Comparison of ENCODE assay signal across 10 mouse cellular contexts in the genomic region with DNA sequence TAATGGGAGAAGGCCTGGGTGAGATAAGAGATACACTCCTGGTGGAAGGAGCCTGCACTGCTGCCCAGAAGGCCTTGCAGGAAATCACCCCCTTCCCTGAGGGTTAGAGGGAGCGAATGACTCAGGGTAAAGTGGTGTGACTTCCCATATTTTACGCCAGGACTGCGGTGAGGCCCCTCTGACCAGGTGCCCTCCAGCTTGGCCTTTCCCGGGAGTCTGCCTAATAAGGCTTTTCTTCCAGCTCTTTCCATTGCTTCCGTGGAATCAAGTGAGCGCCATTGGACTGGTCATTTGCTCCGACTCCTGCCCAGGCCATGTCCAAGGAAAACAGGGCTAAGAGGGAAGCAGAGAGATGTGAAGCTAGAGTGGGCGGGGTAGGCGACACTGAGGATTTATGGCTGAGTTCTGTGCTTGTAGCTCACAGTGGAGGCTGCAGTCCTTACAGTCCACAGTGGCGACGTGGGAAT. TPM values are rescaled to one million over a fixed set of nuclear protein-coding genes. Genes with fewer than 3 reads are reported as not detected.
DNase-seq lines count a peak whose midpoint lies in the region; ATAC-seq and TF ChIP-seq lines count a peak whose summit lies in the region.
"Had no signal": no experiment of that assay in that cellular context is flagged by ENCODE, and none has a peak within 500 bp of the region (broad histone marks: within the 10 kb centered on the region; RNA-seq: fewer than 3 reads in every experiment).

No protein-coding gene starts in this region.

- intact Hi-C loops in heart, postnatal 10 days (cut with DNase I): no loop called here
- intact Hi-C loops in gastrocnemius, postnatal 14 days (cut with DNase I; ENCODE audit: low total_unique reads): no loop called here

- no peak for ATAC-seq in limb, embryonic 13.5 days (ENCODE audit: low FRiP score, low read depth)
- ATAC-seq in erythroblast, adult 5-6 weeks (replicated peaks; ENCODE audit: low FRiP score, poor library complexity, severe bottlenecking): no peak

- no peak for TF ChIP-seq CTCF in MEL (IDR thresholded peaks at IDR 0.05 in 2 of 3, conservative IDR thresholded peaks at IDR 0.05 in 1 of 3; ENCODE audit: control insufficient read depth in 1 of 3, insufficient read depth in 1 of 3, low read depth in 2 of 3, low read length in 3 of 3, poor library complexity in 1 of 3, severe bottlenecking in 1 of 3)

- peaks cover 7 to 24% of the 10 kb centered on the region in 2 experiments for H3K27me3 ChIP-seq in MEL (ENCODE audit: control insufficient read depth in 1 of 2, insufficient read depth in 2 of 2, low read length in 2 of 2)
- no peaks in the 10 kb centered on the region for H3K27me3 ChIP-seq in limb, embryonic 13.5 days
- H3K27me3 ChIP-seq: hindbrain, embryonic 15.5 days had no signal

- no peak overlapping the region for H3K4me3 ChIP-seq in MEL (ENCODE audit: control insufficient read depth in 1 of 2, insufficient read depth in 1 of 2, low read depth in 2 of 2, low read length in 2 of 2)
- H3K4me3 ChIP-seq in limb, embryonic 13.5 days: no peak overlapping the region
- H3K4me3 ChIP-seq: hindbrain, embryonic 15.5 days had no signal

- H3K79me2 ChIP-seq in MEL (ENCODE audit: control insufficient read depth, insufficient read depth, low read length, poor library complexity): no peaks in the 10 kb centered on the region

- H3K4me2 ChIP-seq in limb, embryonic 13.5 days (replicated peaks): 0 out of 2 replicates have a peak overlapping the region, but pooled peaks have one; percentile 16
- H3K4me2 ChIP-seq: hindbrain, embryonic 15.5 days had no signal

- TF ChIP-seq POLR2A in MEL (IDR thresholded peaks at IDR 0.05; ENCODE audit: control insufficient read depth in 1 of 2, insufficient read depth in 1 of 2, low read depth in 1 of 2, low read length in 2 of 2, poor library complexity in 1 of 2): no peak

- TF ChIP-seq RAD21 in MEL (IDR thresholded peaks at IDR 0.05; ENCODE audit: low read depth, low read length): no peak

- no peaks in the 10 kb centered on the region for H3K4me1 ChIP-seq in MEL (ENCODE audit: control insufficient read depth in 1 of 2, insufficient read depth in 2 of 2, low read length in 2 of 2)
- H3K4me1 ChIP-seq in limb, embryonic 13.5 days: peaks cover 4% of the 10 kb centered on the region
- H3K4me1 ChIP-seq: hindbrain, embryonic 15.5 days had no signal

- no peak for TF ChIP-seq EP300 in MEL (IDR thresholded peaks at IDR 0.05; ENCODE audit: low read depth in 1 of 2, low read length in 2 of 2)

- H3K9ac ChIP-seq in MEL (ENCODE audit: control insufficient read depth, low read depth, low read length, poor library complexity, severe bottlenecking): no peak overlapping the region
- H3K9ac ChIP-seq in limb, embryonic 13.5 days: no peak overlapping the region
- H3K9ac ChIP-seq: hindbrain, embryonic 15.5 days had no signal

- peak; percentile 30 for DNase-seq in MEL (ENCODE audit: low read depth, low spot score)
- peak; percentile 23 for DNase-seq in c-Kit-positive CD71-negative TER-119-negative erythroid progenitor cells, embryonic 14.5 days (ENCODE audit: low read depth)
- peak; percentile 22 to 33 for DNase-seq in heart, postnatal 10 days
- no peak for DNase-seq in frontal cortex, postnatal 25 days (ENCODE audit: low spot score in 2 of 2)
- no peak for DNase-seq in right cerebral cortex, adult 2 months (ENCODE audit: low spot score in 2 of 2)
- DNase-seq in gastrocnemius, postnatal 14 days: no peak
- DNase-seq: cerebellum, postnatal 10 days had no signal

- H3K36me3 ChIP-seq in MEL (ENCODE audit: control insufficient read depth in 1 of 2, insufficient read depth in 2 of 2, low read length in 2 of 2): no peaks in the 10 kb centered on the region
- no peaks in the 10 kb centered on the region for H3K36me3 ChIP-seq in limb, embryonic 13.5 days
- H3K36me3 ChIP-seq: hindbrain, embryonic 15.5 days had no signal

- H3K27ac ChIP-seq in MEL (ENCODE audit: control insufficient read depth, low read depth, low read length): no peak overlapping the region
- no peak overlapping the region for H3K27ac ChIP-seq in limb, embryonic 13.5 days
- H3K27ac ChIP-seq: hindbrain, embryonic 15.5 days had no signal

- H3K9me3 ChIP-seq in MEL (replicated peaks; ENCODE audit: insufficient read depth, low read length): no peaks in the 10 kb centered on the region
- H3K9me3 ChIP-seq in limb, embryonic 13.5 days: no peaks in the 10 kb centered on the region
- H3K9me3 ChIP-seq: hindbrain, embryonic 15.5 days had no signal

- WGBS in limb, embryonic 13.5 days: 9% methylated on average over 11 of the region's 11 CpGs

TF ChIP-seq in MEL, 35 proteins besides CTCF, POLR2A, EP300 and RAD21:
- TF ChIP-seq ZC3H11A (IDR thresholded peaks at IDR 0.05; ENCODE audit: low read depth, low read length) (no peak), MXI1 (IDR thresholded peaks at IDR 0.05; ENCODE audit: low read depth, low read length) (no peak), USF2 (IDR thresholded peaks at IDR 0.05; ENCODE audit: borderline replicate concordance in 1 of 2, insufficient read depth in 1 of 2, low read depth in 1 of 2, low read length in 2 of 2) (no peak), MYC (IDR thresholded peaks at IDR 0.05; ENCODE audit: low read depth, low read length) (no peak), CHD1 (IDR thresholded peaks at IDR 0.05; ENCODE audit: low read depth, low read length) (no peak), KAT2A (conservative IDR thresholded peaks at IDR 0.05; ENCODE audit: low read depth, low read length) (no peak), BHLHE40 (IDR thresholded peaks at IDR 0.05; ENCODE audit: borderline replicate concordance, low read depth, low read length) (no peak), NELFE (IDR thresholded peaks at IDR 0.05; ENCODE audit: low read depth, low read length) (no peak), MAZ (IDR thresholded peaks at IDR 0.05; ENCODE audit: low read depth, low read length) (no peak), ZKSCAN1 (IDR thresholded peaks at IDR 0.05; ENCODE audit: low read depth, low read length) (no peak), MAFK (IDR thresholded peaks at IDR 0.05; ENCODE audit: borderline replicate concordance, low read depth, low read length) (no peak)

RNA-seq across cellular contexts. Expression of a gene that starts 8.4 kb away (rescaled TPM):
- total RNA-seq in MEL (2012; rRNA removed): 0.04 TPM in 1 of 2 replicates, not detected in the other
- polyA plus RNA-seq in MEL (2012; ENCODE audit: insufficient read depth in 1 of 2, insufficient read length in 2 of 2, low read depth in 1 of 2, low replicate concordance in 2 of 2, missing spikeins in 1 of 2): under 1 TPM in 1 of 2 experiments, not detected in 1; 0.04 TPM
- under 1 TPM; 0.12 to 0.34 TPM for total RNA-seq in heart, postnatal 10 days (2021)
- 0.33 and 0.46 TPM in 2 replicates for polyA plus RNA-seq in limb, embryonic 13.5 days (2015; fragmentation: Nextera tagmentation; extraction: Ambion mirVana)
- 3.6 TPM in 1 of 2 replicates, not detected in the other for total RNA-seq in erythroblast, adult 5-6 weeks (2015; ENCODE audit: low replicate concordance)
- total RNA-seq in erythroblast, adult 5-6 weeks (2017; ENCODE audit: low replicate concordance): 1.1 TPM in 1 of 2 replicates, not detected in the other
- total RNA-seq in gastrocnemius, postnatal 14 days (2021): not detected

RNA-seq across cellular contexts. Expression of a gene that starts 24.1 kb away (rescaled TPM):
- total RNA-seq in MEL (2012; rRNA removed): not detected in 2 replicates
- polyA plus RNA-seq in MEL (2012; ENCODE audit: insufficient read depth in 1 of 2, insufficient read length in 2 of 2, low read depth in 1 of 2, low replicate concordance in 2 of 2, missing spikeins in 1 of 2): under 1 TPM in 1 of 2 experiments, not detected in 1; 0.03 TPM
- total RNA-seq in heart, postnatal 10 days (2021): 100 to 1,000 TPM; 114 to 120 TPM
- 21.5 and 22.8 TPM in 2 replicates for polyA plus RNA-seq in limb, embryonic 13.5 days (2015; fragmentation: Nextera tagmentation; extraction: Ambion mirVana)
- not detected in 2 replicates for total RNA-seq in erythroblast, adult 5-6 weeks (2015; ENCODE audit: low replicate concordance)
- total RNA-seq in erythroblast, adult 5-6 weeks (2017; ENCODE audit: low replicate concordance): 0.85 TPM in 1 of 2 replicates, not detected in the other
- 10 to 100 TPM; 35.1 to 41.5 TPM for total RNA-seq in gastrocnemius, postnatal 14 days (2021)

RNA-seq across cellular contexts. Expression of a gene that starts 28.6 kb away (rescaled TPM):
- 189 and 211 TPM in 2 replicates for total RNA-seq in MEL (2012; rRNA removed)
- 100 to 1,000 TPM in 1 of 2 experiments, not detected in 1; 247 TPM for polyA plus RNA-seq in MEL (2012; ENCODE audit: insufficient read depth in 1 of 2, insufficient read length in 2 of 2, low read depth in 1 of 2, low replicate concordance in 2 of 2, missing spikeins in 1 of 2)
- total RNA-seq in heart, postnatal 10 days (2021): 10 to 100 TPM; 24.9 to 25.3 TPM
- polyA plus RNA-seq in limb, embryonic 13.5 days (2015; fragmentation: Nextera tagmentation; extraction: Ambion mirVana): 221 and 238 TPM in 2 replicates
- total RNA-seq in erythroblast, adult 5-6 weeks (2015; ENCODE audit: low replicate concordance): 25.1 and 32.5 TPM in 2 replicates
- 30.8 and 46.6 TPM in 2 replicates for total RNA-seq in erythroblast, adult 5-6 weeks (2017; ENCODE audit: low replicate concordance)
- 1 to 10 TPM; 4.7 to 6.0 TPM for total RNA-seq in gastrocnemius, postnatal 14 days (2021)

RNA-seq across cellular contexts. Expression of a gene that starts 37.8 kb away (rescaled TPM):
- 93.5 and 134 TPM in 2 replicates for total RNA-seq in MEL (2012; rRNA removed)
- polyA plus RNA-seq in MEL (2012; ENCODE audit: insufficient read depth in 1 of 2, insufficient read length in 2 of 2, low read depth in 1 of 2, low replicate concordance in 2 of 2, missing spikeins in 1 of 2): 100 to 1,000 TPM; 246 to 391 TPM
- total RNA-seq in heart, postnatal 10 days (2021): 10 to 100 TPM; 37.5 to 37.7 TPM
- polyA plus RNA-seq in limb, embryonic 13.5 days (2015; fragmentation: Nextera tagmentation; extraction: Ambion mirVana): 66.3 and 66.5 TPM in 2 replicates
- total RNA-seq in erythroblast, adult 5-6 weeks (2015; ENCODE audit: low replicate concordance): 15.2 and 35.9 TPM in 2 replicates
- total RNA-seq in erythroblast, adult 5-6 weeks (2017; ENCODE audit: low replicate concordance): 21.7 and 22.0 TPM in 2 replicates
- total RNA-seq in gastrocnemius, postnatal 14 days (2021): 10 to 100 TPM; 13.9 to 18.8 TPM

RNA-seq across cellular contexts. Expression of a gene that starts 56.6 kb away (rescaled TPM):
- total RNA-seq in MEL (2012; rRNA removed): 143 and 159 TPM in 2 replicates
- 100 to 1,000 TPM in 1 of 2 experiments, 10 to 100 TPM in 1; 84.2 to 134 TPM for polyA plus RNA-seq in MEL (2012; ENCODE audit: insufficient read depth in 1 of 2, insufficient read length in 2 of 2, low read depth in 1 of 2, low replicate concordance in 2 of 2, missing spikeins in 1 of 2)
- 10 to 100 TPM; 44.3 to 46.2 TPM for total RNA-seq in heart, postnatal 10 days (2021)
- 108 and 116 TPM in 2 replicates for polyA plus RNA-seq in limb, embryonic 13.5 days (2015; fragmentation: Nextera tagmentation; extraction: Ambion mirVana)
- total RNA-seq in erythroblast, adult 5-6 weeks (2015; ENCODE audit: low replicate concordance): 30.0 and 32.2 TPM in 2 replicates
- 37.6 and 66.2 TPM in 2 replicates for total RNA-seq in erythroblast, adult 5-6 weeks (2017; ENCODE audit: low replicate concordance)
- total RNA-seq in gastrocnemius, postnatal 14 days (2021): 10 to 100 TPM; 37.6 to 38.3 TPM

Comparison
In these comparisons a context has a peak if more than half of its experiments do, and no peak if none do; other contexts are left out.
1. DNase-seq: peak in MEL (single experiment), c-Kit-positive CD71-negative TER-119-negative erythroid progenitor cells, embryonic 14.5 days (single experiment) and heart, postnatal 10 days (2 of 2); none in frontal cortex, postnatal 25 days (0 of 2), right cerebral cortex, adult 2 months (0 of 2) and gastrocnemius, postnatal 14 days (single experiment).
2. RNA of a gene that starts 24.1 kb away (total RNA-seq): 114 to 120 TPM in heart, postnatal 10 days and 35.1 to 41.5 TPM in gastrocnemius, postnatal 14 days; 0.85 TPM in erythroblast, adult 5-6 weeks and not detected in MEL; every median in the first group is over 10 times any median in the second.